Mouse (Mus musculus): ENCODE measurements around the gene Colgalt1. TPM values are rescaled to one million over a fixed set of nuclear protein-coding genes. Genes with fewer than 3 reads are reported as not detected.
A peak's percentile ranks its signal among the peaks of the same experiment; 100 is the strongest.

Gene Colgalt1
- total RNA-seq, 2 experiments from 2014 or later = 35.3 to 36.0 TPM

- DNase-seq = no peak
Measured at GRCm38 (mm10) chr8:71668220-71668975, 57.6 kb downstream of the Colgalt1 start.

GRCm38 (mm10) chr8:71670198-71670597 lies 59.4 kb downstream of the Colgalt1 start:
- no peak for DNase-seq

GRCm38 (mm10) chr8:71670621-71671548 lies 60.1 kb downstream of the Colgalt1 start:
- no peak for DNase-seq

- peak; percentile 83 for DNase-seq
Measured at GRCm38 (mm10) chr8:71671549-71671965, 60.8 kb downstream of the Colgalt1 start, which contains the start of gene Unc13a. TSS of gene Unc13a (minus strand) at chr8:71671757.

GRCm38 (mm10) chr8:71672168-71672735 lies 61.5 kb downstream of the Colgalt1 start:
- DNase-seq = no peak

GRCm38 (mm10) chr8:71674071-71674470 lies 63.3 kb downstream of the Colgalt1 start:
- no peak for DNase-seq

Small RNAs within 50 kb of the gene (microRNA-seq; reads per million reads assigned to microRNA genes)
- gene Mir6769b (ENCODE audit: borderline replicate concordance in 2 of 2) = 0 reads per million in 2 experiments

Other genes with a start within 250 kb of the Colgalt1 start
- 10 to 100 TPM; 84.5 to 94.4 TPM for gene Use1, start 244.2 kb upstream of the Colgalt1 start, total RNA-seq (2021)
- 1 to 10 TPM; 6.9 to 8.0 TPM for gene Ocel1, start 239.7 kb upstream of the Colgalt1 start, total RNA-seq (2021)
- 10 to 100 TPM; 21.6 to 21.7 TPM for gene Nr2f6, start 229.0 kb upstream of the Colgalt1 start, total RNA-seq (2021)
- gene Ushbp1, start 215.2 kb upstream of the Colgalt1 start, total RNA-seq (2021) = 1 to 10 TPM; 5.5 to 9.9 TPM
- gene Babam1, start 214.1 kb upstream of the Colgalt1 start, total RNA-seq (2021) = 10 to 100 TPM; 59.2 to 71.2 TPM
- under 1 TPM; 0.20 to 0.29 TPM for gene Ankle1, start 205.0 kb upstream of the Colgalt1 start, total RNA-seq (2021)
- gene Abhd8, start 147.3 kb upstream of the Colgalt1 start, total RNA-seq (2021) = 10 to 100 TPM; 27.6 to 28.9 TPM
- 10 to 100 TPM; 62.6 to 75.2 TPM for gene Mrpl34, start 146.0 kb upstream of the Colgalt1 start, total RNA-seq (2021)
- gene Dda1, start 141.8 kb upstream of the Colgalt1 start, total RNA-seq (2021) = 10 to 100 TPM; 23.9 to 24.9 TPM
- 10 to 100 TPM; 17.1 to 18.4 TPM for gene Ano8, start 125.0 kb upstream of the Colgalt1 start, total RNA-seq (2021)
- 10 to 100 TPM in 1 of 2 experiments, 1 to 10 TPM in 1; 9.6 to 11.5 TPM for gene Gtpbp3, start 122.9 kb upstream of the Colgalt1 start, total RNA-seq (2021)
- gene Plvap, start 99.2 kb upstream of the Colgalt1 start, total RNA-seq (2021) = 10 to 100 TPM in 1 of 2 experiments, 1 to 10 TPM in 1; 8.4 to 22.5 TPM
- gene Ccdc194, start 85.3 kb upstream of the Colgalt1 start, total RNA-seq (2021) = not detected
- gene Bst2, start 73.5 kb upstream of the Colgalt1 start, total RNA-seq (2021) = 1 to 10 TPM; 7.6 to 8.9 TPM
- gene Mvb12a, start 68.1 kb upstream of the Colgalt1 start, total RNA-seq (2021) = 10 to 100 TPM; 23.0 to 23.6 TPM
- gene Tmem221, start 52.1 kb upstream of the Colgalt1 start, total RNA-seq (2021) = not detected
- gene Nxnl1, start 44.4 kb upstream of the Colgalt1 start, total RNA-seq (2021) = under 1 TPM in 1 of 2 experiments, not detected in 1; 0.24 TPM
- gene Slc27a1, start 42.1 kb upstream of the Colgalt1 start, total RNA-seq (2021) = 10 to 100 TPM; 62.6 to 62.9 TPM
- 10 to 100 TPM; 26.3 to 26.9 TPM for gene Pgls, start 18.8 kb upstream of the Colgalt1 start, total RNA-seq (2021)
- gene Fam129c, start 13.3 kb upstream of the Colgalt1 start, total RNA-seq (2021) = under 1 TPM; 0.29 to 0.38 TPM
- gene Unc13a, start 60.8 kb downstream of the Colgalt1 start, total RNA-seq (2021) = under 1 TPM in 1 of 2 experiments, not detected in 1; 0.29 TPM
- 1 to 10 TPM; 1.9 to 3.0 TPM for gene Jak3, start 65.3 kb downstream of the Colgalt1 start, total RNA-seq (2021)
- 1 to 10 TPM in 1 of 2 experiments, under 1 TPM in 1; 0.49 to 2.7 TPM for gene Insl3, start 78.2 kb downstream of the Colgalt1 start, total RNA-seq (2021)
- gene B3gnt3, start 90.8 kb downstream of the Colgalt1 start, total RNA-seq (2021) = 1 to 10 TPM; 1.5 to 3.8 TPM
- gene Fcho1, start 114.7 kb downstream of the Colgalt1 start, total RNA-seq (2021) = not detected

Data from gastrocnemius, postnatal 25 days (tissue).